Mouse (Mus musculus): ENCODE results near the gene Speg. TPM values are rescaled to one million over a fixed set of nuclear protein-coding genes. Genes with fewer than 3 reads are reported as not detected.

Gene Speg
- polyA plus RNA-seq, 1 experiment = 21.2 TPM

- H3K4me1 ChIP-seq (ENCODE audit: control insufficient read depth, insufficient read depth, insufficient read length) = no peaks in the 10 kb centered on the region
- 74% methylated on average over 3 of the region's 3 CpGs for WGBS
- H3K27ac ChIP-seq (ENCODE audit: insufficient read depth, low read length) = no peak overlapping the region
- DNase-seq (ENCODE audit: low read depth in 1 of 2, low spot score in 2 of 2) = no peak
- H3K4me3 ChIP-seq (ENCODE audit: extremely low read depth, insufficient read depth, insufficient read length) = no peak overlapping the region
- peaks cover 11% of the 10 kb centered on the region for H3K27me3 ChIP-seq (ENCODE audit: control insufficient read depth, insufficient read depth, low read length)
- no peak for TF ChIP-seq CTCF (IDR thresholded peaks at IDR 0.05; ENCODE audit: extremely low read depth, insufficient read depth, insufficient read length, insufficient replicate concordance)
- no peak for TF ChIP-seq POLR2A (IDR thresholded peaks at IDR 0.05; ENCODE audit: low read depth, low read length)
- no peaks in the 10 kb centered on the region for H3K36me3 ChIP-seq (ENCODE audit: control insufficient read depth, insufficient read depth, low read length)
Measured at GRCm38 (mm10) chr1:75373276-75373675, 1.8 kb upstream of the Speg start.

GRCm38 (mm10) chr1:75379196-75379595 lies 4.1 kb downstream of the Speg start:
- WGBS = 56% methylated on average over 2 of the region's 2 CpGs
- Histone ChIP-seq H3K27ac (ENCODE audit: insufficient read depth, low read length) (no peak overlapping the region), H3K27me3 (ENCODE audit: control insufficient read depth, insufficient read depth, low read length) (peaks cover 22% of the 10 kb centered on the region), H3K4me3 (ENCODE audit: extremely low read depth, insufficient read depth, insufficient read length) (no peak overlapping the region), H3K4me1 (ENCODE audit: control insufficient read depth, insufficient read depth, insufficient read length) (no peaks in the 10 kb centered on the region; the same call in 1 of the 2 replicates), H3K36me3 (ENCODE audit: control insufficient read depth, insufficient read depth, low read length) (no peaks in the 10 kb centered on the region)
- no peak for DNase-seq (ENCODE audit: low read depth in 1 of 2, low spot score in 2 of 2)
- no peak for TF ChIP-seq POLR2A (IDR thresholded peaks at IDR 0.05; ENCODE audit: low read depth, low read length)
- TF ChIP-seq CTCF (IDR thresholded peaks at IDR 0.05; ENCODE audit: extremely low read depth, insufficient read depth, insufficient read length, insufficient replicate concordance) = no peak

GRCm38 (mm10) chr1:75379931-75380330 lies 4.8 kb downstream of the Speg start:
- no peaks in the 10 kb centered on the region for H3K36me3 ChIP-seq (ENCODE audit: control insufficient read depth, insufficient read depth, low read length)
- 80% methylated on average over 8 of the region's 8 CpGs for WGBS
- no peak for DNase-seq (ENCODE audit: low read depth in 1 of 2, low spot score in 2 of 2)
- TF ChIP-seq POLR2A (IDR thresholded peaks at IDR 0.05; ENCODE audit: low read depth, low read length) (no peak), CTCF (IDR thresholded peaks at IDR 0.05; ENCODE audit: extremely low read depth, insufficient read depth, insufficient read length, insufficient replicate concordance) (no peak)
- no peak overlapping the region for H3K4me3 ChIP-seq (ENCODE audit: extremely low read depth, insufficient read depth, insufficient read length)
- H3K27ac ChIP-seq (ENCODE audit: insufficient read depth, low read length) = no peak overlapping the region
- no peaks in the 10 kb centered on the region; the same call in 1 of the 2 replicates for H3K4me1 ChIP-seq (ENCODE audit: control insufficient read depth, insufficient read depth, insufficient read length)
- H3K27me3 ChIP-seq (ENCODE audit: control insufficient read depth, insufficient read depth, low read length) = peaks cover 21% of the 10 kb centered on the region

- TF ChIP-seq POLR2A (IDR thresholded peaks at IDR 0.05; ENCODE audit: low read depth, low read length) (no peak), CTCF (IDR thresholded peaks at IDR 0.05; ENCODE audit: extremely low read depth, insufficient read depth, insufficient read length, insufficient replicate concordance) (no peak)
- Histone ChIP-seq H3K4me1 (ENCODE audit: control insufficient read depth, insufficient read depth, insufficient read length) (no peaks in the 10 kb centered on the region; the same call in 1 of the 2 replicates), H3K27ac (ENCODE audit: insufficient read depth, low read length) (no peak overlapping the region), H3K27me3 (ENCODE audit: control insufficient read depth, insufficient read depth, low read length) (peaks cover 13% of the 10 kb centered on the region), H3K4me3 (ENCODE audit: extremely low read depth, insufficient read depth, insufficient read length) (no peak overlapping the region), H3K36me3 (ENCODE audit: control insufficient read depth, insufficient read depth, low read length) (no peaks in the 10 kb centered on the region)
- WGBS = 69% methylated on average over 2 of the region's 2 CpGs
- DNase-seq (ENCODE audit: low read depth in 1 of 2, low spot score in 2 of 2) = no peak
Measured at GRCm38 (mm10) chr1:75380951-75381350, 5.9 kb downstream of the Speg start.

DNA sequence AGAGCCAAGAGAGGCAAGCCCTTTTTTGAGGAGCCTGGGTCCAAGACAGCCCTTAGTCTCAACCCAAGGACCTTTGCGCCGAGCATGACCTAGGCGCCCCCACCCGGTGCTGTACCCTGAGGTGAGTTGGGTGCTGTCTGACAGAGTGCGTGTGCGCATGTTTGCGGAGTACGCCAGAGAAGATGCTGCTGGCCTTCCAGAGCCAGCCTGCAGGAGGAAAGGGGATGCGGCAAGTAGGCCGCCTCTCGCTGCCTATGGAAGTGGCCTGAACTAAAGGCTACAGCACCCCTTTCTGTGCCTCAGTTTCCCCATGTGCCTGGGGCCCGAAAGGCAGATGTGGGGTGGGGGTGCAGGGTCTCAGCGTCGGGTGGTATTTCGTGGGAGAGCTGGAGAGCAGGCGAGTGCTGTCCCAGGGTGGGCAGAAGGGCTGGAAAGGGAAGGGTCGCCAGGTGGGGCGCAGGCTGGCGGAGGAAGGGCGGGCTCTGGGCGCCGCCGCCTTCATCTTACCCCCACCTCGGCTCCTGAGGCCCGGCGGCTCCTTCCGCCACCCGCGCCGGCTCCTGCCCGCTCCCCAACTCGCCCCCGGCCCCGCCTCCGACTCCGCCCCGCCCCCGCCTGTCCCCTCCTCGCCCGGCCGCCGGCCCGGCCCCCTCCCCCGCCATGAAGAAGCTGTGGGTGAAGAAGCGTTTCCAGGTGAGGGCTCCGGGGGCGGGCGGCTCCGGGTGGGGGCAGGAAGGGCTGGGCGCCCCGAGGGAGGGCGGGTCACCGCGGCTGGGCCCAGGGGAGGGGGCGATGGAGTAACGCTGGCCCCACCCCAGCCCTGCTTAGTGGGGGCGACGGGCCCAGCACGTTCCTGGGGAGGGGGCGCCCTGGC lies 6.6 kb downstream of the Speg start:
- Histone ChIP-seq H3K36me3 (ENCODE audit: control insufficient read depth, insufficient read depth, low read length) (no peaks in the 10 kb centered on the region), H3K4me1 (ENCODE audit: control insufficient read depth, insufficient read depth, insufficient read length) (no peaks in the 10 kb centered on the region; the same call in 1 of the 2 replicates), H3K4me3 (ENCODE audit: extremely low read depth, insufficient read depth, insufficient read length) (peak overlapping the region; percentile 33; the same call in 1 of the 2 replicates), H3K27me3 (ENCODE audit: control insufficient read depth, insufficient read depth, low read length) (peaks cover 13% of the 10 kb centered on the region), H3K27ac (ENCODE audit: insufficient read depth, low read length) (peak overlapping the region; percentile 23; the same call in 1 of the 2 replicates)
- WGBS = 16% methylated on average over 36 of the region's 60 CpGs
- TF ChIP-seq CTCF (IDR thresholded peaks at IDR 0.05; ENCODE audit: extremely low read depth, insufficient read depth, insufficient read length, insufficient replicate concordance) (no peak), POLR2A (IDR thresholded peaks at IDR 0.05; ENCODE audit: low read depth, low read length) (no peak)
- no peak for DNase-seq (ENCODE audit: low read depth in 1 of 2, low spot score in 2 of 2)

GRCm38 (mm10) chr1:75382356-75383071 lies 7.4 kb downstream of the Speg start:
- no peak overlapping the region for H3K27ac ChIP-seq (ENCODE audit: insufficient read depth, low read length)
- H3K36me3 ChIP-seq (ENCODE audit: control insufficient read depth, insufficient read depth, low read length) = no peaks in the 10 kb centered on the region
- WGBS = 4% methylated on average over 28 of the region's 28 CpGs
- H3K4me1 ChIP-seq (ENCODE audit: control insufficient read depth, insufficient read depth, insufficient read length) = no peaks in the 10 kb centered on the region; the same call in 1 of the 2 replicates
- DNase-seq (ENCODE audit: low read depth in 1 of 2, low spot score in 2 of 2) = no peak
- no peak for TF ChIP-seq POLR2A (IDR thresholded peaks at IDR 0.05; ENCODE audit: low read depth, low read length)
- no peak for TF ChIP-seq CTCF (IDR thresholded peaks at IDR 0.05; ENCODE audit: extremely low read depth, insufficient read depth, insufficient read length, insufficient replicate concordance)
- H3K27me3 ChIP-seq (ENCODE audit: control insufficient read depth, insufficient read depth, low read length) = peaks cover 13% of the 10 kb centered on the region
- H3K4me3 ChIP-seq (ENCODE audit: extremely low read depth, insufficient read depth, insufficient read length) = peak overlapping the region; percentile 33; the same call in 1 of the 2 replicates

Data from spleen, adult 2 months (tissue).